Mouse (Mus musculus) gastrocnemius, adult 2 months (tissue): ENCODE results near the gene Syt9. TPM values are rescaled to one million over a fixed set of nuclear protein-coding genes. Genes with fewer than 3 reads are reported as not detected.
A peak's percentile ranks its signal among the peaks of the same experiment; 100 is the strongest.
"Not testable (repeated sequence)": the region's sequence is repeated elsewhere in the genome, so short reads cannot be mapped to it uniquely, and the experiment has no call there.

Source experiments
- DNase-seq: peaks from one replicate; pipeline ENCODE4 v3.0.0; 2022
- H3K27ac ChIP-seq: fragments of 200-600 bp; 2 replicates; pipeline ENCODE4 v1.8.1; 2022; ENCODE audit warnings: mild to moderate bottlenecking
- H3K4me3 ChIP-seq: fragments of 200-600 bp; 2 replicates; pipeline ENCODE4 v1.8.1; 2022; ENCODE audit warnings: mild to moderate bottlenecking, moderate library complexity
- CTCF ChIP-seq: fragments of 200-600 bp; IDR thresholded peaks from 2 replicates; pipeline ENCODE4 v1.8.1; 2022; ENCODE audit warnings: antibody characterized with exemption, mild to moderate bottlenecking, moderate library complexity
- intact Hi-C: fragments of 180-260 bp; cut with DNase I; formaldehyde crosslinking; loops from one replicate; pipeline ENCODE4 v1.15.1; 2025
- total RNA-seq, 2 experiments: library from RNA; stranded (reverse); gene quantifications; 2 replicates each; pipeline ENCODE4 v1.2.3; 2021

The Syt9 gene
- total RNA-seq, 2 experiments from 2014 or later = 0.33 to 0.38 TPM

DNA sequence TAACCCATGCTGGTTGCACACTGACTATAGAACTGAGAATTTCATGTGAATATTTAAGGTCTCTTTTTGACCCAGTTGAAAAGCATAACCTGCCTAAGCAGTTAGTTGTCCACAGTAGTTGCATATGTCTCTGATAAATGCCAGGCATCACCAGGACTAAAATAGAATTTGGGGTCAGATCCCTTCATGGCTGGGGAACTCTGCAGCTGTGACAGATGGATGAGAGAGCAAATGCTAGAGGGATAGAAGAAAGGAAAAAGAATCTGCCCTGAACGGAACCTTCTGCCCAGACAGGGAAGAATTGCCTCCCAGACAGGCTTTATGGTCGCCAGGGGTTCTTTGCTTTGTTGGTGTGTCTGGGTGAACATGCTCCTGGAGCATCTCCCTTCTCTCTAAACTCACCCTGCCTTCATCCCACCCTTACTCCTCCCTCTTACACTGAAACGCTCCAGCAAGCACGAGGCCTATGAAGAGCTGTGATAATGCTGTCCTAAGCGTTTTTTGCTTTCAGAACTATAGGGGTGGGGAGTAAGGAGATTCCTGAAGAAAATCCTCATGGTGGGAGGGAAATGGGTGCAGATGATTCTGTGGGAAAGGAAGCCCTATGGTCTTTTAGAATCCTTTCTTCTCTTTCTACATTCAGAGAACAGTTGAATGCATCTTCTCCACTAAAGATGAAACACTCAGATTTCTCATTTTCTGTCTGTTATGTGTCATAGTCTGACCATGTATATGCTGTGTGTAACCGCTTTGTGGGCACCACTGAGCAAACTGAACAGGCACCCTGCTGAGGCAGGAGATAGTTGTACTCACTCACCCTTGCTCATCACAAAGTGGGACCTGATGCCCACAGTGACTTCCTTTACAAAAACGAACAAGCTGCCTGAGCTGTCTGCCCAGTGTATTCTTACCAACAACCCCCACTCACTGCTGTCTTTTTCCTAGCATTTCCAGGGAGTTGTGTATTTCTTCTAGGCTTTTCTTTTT is 108.7 kb downstream of the Syt9 start:
- intact Hi-C loops = no loop called here
- Histone ChIP-seq H3K4me3 (no peak overlapping the region), H3K27ac (no peak overlapping the region)
- TF ChIP-seq CTCF = no peak
- no peak for DNase-seq

DNA sequence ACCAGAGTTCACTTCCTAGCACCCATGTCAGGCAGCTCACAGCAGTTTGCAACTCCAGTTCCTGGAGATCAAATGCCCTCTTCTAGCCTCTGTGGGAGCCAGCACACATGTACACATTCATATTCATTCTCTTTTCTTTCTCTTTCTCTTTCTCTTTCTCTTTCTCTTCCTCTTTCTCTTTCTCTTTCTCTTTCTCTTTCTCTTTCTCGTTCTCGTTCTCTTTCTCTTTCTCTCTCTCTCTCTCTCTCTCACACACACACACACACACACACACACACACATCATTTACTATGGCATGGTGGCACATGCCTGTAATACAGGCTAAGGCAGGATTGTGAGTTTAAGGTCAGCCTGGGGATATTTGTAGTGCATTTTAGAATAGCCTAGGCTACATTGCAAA is 115.2 kb downstream of the Syt9 start:
- DNase-seq, intact Hi-C loops, H3K27ac ChIP-seq, H3K4me3 ChIP-seq: not testable (repeated sequence)

DNA sequence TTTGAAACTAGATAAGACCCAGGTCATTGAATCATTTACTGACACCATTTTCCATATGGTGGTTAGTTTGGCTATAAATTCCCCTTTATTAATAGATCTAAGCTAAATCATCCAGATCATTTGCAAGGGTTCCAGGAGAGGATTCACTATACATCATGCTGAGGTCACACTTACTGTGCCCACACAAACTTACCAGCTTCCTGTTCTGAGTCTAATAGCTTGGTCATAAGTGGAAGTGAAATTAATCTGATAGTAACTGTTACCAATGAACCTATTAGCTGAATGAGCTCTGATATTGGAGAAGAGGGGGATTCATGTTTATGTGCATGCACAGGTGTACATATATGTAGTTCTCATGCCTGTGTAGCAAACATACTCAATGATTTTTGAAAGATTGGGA is 124.9 kb downstream of the Syt9 start:
- no peak for TF ChIP-seq CTCF
- intact Hi-C loops = no loop called here

DNA sequence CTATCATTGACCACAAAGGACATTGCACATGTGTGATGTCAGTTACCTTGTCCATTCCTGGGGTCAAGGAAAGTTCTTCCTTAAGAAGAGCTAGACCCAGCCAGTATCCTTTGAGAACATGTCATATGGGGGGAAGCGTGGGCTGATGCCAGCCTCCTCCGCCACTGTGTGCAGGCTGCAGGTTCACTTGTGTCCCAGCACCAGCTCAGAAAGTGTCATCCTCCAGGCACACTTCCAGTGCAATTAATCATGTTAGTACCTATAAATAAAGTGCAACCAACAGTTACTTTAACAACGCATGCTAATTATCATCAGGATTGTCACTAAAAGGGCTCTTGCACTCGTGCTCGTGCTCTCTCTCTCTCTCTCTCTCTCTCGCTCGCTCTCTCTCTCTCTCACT is 126.4 kb downstream of the Syt9 start:
- Histone ChIP-seq H3K4me3 (no peak overlapping the region), H3K27ac (no peak overlapping the region)
- intact Hi-C loops = no loop called here
- no peak for TF ChIP-seq CTCF
- DNase-seq = no peak

More for the DNA sequence above, 124.9 kb downstream of the Syt9 start:
- Histone ChIP-seq H3K27ac (no peak overlapping the region), H3K4me3 (no peak overlapping the region)
- no peak for DNase-seq

DNA sequence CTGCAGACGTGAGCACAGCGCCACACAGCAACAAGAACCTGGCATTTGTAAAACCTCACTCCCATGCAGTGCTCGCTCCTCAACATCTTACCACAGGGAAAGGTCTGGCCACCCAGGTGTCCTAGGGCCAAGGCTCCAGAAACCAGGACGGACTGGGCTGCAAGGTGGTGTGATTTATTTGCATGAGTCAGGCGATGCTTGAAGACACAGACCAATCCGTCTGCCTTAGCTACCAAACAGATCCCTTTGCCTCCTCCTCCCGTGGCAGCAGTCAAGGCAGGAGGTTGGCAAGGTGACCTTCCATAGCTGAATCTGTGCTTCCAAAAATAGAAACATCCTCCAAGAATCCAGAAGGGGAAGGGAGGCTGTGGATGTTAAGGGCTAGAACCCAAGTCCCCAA is 130.1 kb downstream of the Syt9 start:
- intact Hi-C loops = no loop called here
- Histone ChIP-seq H3K4me3 (no peak overlapping the region), H3K27ac (no peak overlapping the region)
- DNase-seq = no peak
- TF ChIP-seq CTCF = no peak

DNA sequence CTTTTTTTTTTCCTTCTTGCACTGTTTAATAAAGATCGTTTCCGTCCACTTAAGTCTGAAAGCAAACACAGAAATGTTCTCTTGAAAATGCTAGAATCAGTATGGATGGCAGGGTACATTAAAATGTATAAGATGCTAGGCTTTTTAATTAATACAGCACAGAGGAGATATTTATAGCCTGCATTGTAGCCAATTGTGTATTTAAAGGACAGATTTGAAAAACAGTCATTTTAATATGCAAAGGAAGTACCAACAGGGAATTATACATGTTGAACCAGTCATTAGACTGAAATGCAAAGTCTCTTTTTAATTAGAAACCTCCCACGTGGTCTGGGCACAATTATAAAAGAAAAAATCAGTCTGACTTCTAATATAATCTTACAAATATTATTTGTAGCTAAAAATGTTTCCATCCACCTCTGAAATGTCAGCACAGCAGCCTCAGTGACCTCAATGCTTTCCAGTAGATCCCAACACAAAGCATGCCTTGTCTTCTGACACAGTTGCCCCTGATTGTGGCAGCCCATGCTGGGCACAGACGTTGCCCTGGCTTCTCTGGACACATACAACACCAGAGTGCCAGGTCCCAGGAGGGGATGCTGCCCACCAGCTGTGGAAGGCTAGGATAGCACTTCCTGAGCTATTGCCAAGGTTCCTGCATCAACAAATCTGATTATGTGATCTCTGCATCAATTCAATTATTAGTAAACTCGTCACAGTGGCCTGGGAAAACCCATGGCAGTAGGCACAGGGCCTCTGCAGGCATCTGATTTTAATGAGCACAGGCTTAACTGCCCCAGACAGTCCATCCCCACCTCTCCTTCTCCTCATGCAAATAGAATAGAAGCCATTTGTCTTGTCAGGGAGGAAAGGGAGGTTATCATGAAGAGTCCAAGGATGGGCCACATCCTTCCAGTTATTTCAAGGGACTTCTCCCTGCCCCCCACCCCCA is 134.5 kb downstream of the Syt9 start:
- intact Hi-C loops = no loop called here
- no peak overlapping the region for H3K27ac ChIP-seq
- DNase-seq = no peak
- TF ChIP-seq CTCF = no peak
- no peak overlapping the region for H3K4me3 ChIP-seq

DNA sequence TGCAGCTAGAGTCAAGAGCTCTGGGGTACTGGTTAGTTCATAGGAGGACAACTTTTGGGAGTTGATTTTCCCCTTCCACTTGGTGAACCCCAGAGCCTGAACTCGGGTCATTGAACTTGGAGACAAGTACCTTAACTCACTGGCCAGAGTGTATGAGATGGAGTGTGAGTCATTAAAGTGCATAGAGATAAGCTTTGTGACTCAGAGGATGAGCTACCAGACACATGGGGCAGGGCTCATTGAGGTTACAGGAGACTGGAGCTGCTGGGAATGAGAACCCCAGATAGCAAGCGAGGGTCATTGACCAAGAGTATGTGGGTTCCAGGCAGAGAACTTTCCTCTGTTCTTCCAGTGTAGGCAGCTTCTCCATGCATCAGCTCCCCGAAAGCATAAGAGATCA is 137.4 kb downstream of the Syt9 start:
- intact Hi-C loops = no loop called here
- no peak overlapping the region for H3K27ac ChIP-seq
- H3K4me3 ChIP-seq = no peak overlapping the region
- no peak for TF ChIP-seq CTCF
- DNase-seq = no peak

DNA sequence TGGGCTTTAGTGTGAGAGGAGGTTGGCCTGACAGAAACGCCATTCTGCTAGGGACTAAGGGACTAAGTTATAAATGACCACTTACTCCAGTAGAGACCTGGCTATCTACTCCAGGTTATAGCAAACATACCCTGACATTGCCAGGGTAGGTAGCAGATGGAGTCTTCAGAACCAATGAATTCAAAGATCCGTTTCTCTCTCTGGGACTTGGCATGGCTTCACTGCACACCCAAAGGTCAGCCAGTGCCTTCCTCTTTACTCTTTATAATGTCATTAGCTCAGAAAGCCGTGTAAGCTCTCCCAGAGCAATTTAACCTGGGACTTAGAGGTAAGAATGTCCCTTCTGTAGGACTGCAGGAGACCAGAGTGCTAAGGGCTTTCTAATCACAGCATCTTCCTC is 139.2 kb downstream of the Syt9 start:
- DNase-seq = no peak
- intact Hi-C loops = no loop called here
- no peak overlapping the region for H3K4me3 ChIP-seq
- TF ChIP-seq CTCF = no peak
- H3K27ac ChIP-seq = no peak overlapping the region

DNA sequence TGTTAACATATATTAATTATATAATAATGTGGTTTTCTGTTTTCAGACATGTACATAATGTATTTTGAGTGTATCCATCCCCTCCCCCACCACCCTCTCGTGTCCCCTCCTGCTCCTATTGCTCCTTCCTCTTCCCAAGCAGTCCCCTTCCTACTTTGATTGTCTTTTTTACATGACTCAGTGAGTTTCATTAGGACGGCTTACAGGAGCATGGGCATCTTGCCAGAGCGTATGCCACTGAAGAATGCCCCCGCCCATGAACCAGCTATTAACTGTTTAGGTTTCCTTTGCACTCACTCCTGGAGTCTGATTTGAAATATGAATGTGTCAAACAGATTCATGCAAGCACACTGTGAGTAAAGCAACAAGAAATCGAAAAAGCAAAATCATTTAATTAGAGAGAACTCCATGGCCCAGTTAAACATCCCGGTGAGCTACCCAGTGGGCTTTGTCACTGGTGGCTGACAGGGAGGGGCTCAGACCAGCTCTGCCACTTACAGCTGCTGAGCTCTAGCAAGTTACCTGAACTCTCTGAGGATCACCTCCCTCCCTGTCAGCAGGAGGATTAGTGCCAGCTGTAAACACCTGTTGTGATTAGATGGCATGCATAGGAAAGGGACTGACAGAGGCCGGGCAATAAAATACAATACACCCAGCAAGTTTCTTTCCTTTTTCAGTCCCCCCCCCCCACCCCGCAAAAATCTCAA is 146.3 kb downstream of the Syt9 start:
- H3K27ac ChIP-seq = no peak overlapping the region
- intact Hi-C loops = no loop called here
- no peak for DNase-seq
- no peak for TF ChIP-seq CTCF
- no peak overlapping the region for H3K4me3 ChIP-seq

DNA sequence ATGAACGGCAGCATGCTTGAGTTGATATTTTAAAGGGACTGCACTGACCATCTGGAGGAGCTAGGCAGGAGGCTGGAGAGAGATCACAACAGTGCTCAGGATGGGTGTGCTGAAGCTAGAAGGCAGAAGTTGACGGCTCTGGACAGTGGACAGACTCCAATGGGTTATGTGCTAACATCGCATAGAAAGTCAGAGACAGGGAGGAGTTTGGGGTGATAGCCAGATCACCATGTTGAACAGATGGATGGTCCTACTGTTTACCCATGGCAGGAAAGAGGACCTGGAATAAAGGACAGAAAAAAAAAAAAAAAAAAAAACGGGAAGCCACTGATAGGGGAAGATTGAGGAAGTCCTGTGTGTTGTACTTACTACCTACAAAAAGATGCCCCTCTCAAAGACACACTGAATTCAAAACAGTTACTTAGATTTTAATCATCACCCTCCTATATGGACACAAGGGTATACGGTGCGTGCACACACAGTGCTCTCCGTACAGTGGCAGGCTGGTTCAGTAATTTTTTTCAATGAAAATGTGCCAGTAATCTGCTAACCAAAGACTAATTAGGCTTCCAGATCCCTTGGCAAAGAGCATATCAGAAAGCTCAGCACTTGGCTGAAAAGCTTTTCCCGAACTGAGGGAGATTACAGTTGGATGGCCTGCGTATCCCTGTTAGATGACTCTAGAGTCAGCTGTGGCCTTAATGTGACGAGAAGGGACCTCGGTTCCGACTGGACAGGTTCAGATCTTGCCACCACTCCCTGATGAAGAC is 148.9 kb downstream of the Syt9 start:
- no peak overlapping the region for H3K27ac ChIP-seq
- H3K4me3 ChIP-seq = no peak overlapping the region
- DNase-seq = no peak
- TF ChIP-seq CTCF = no peak
- intact Hi-C loops = no loop called here

DNA sequence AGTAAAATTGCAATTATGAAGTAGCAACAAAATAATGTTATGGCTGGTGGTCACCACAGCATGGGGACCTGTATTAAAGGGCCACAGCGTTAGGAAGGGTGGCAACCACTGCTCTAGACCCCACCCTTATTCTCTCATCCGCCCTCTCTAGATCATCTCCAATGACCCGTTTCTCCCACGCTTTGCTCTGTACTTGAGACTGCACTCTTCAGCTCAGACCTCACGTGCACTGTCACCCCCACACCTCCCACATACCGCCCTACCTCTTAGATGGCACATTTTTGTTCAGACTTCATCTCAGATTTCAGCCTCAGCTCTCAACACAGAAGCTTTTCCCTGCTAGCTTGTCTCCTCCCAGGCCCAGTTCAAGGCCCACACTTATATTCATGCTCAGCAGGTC is 150.9 kb downstream of the Syt9 start:
- intact Hi-C loops = no loop called here
- TF ChIP-seq CTCF = no peak
- H3K4me3 ChIP-seq = no peak overlapping the region

DNA sequence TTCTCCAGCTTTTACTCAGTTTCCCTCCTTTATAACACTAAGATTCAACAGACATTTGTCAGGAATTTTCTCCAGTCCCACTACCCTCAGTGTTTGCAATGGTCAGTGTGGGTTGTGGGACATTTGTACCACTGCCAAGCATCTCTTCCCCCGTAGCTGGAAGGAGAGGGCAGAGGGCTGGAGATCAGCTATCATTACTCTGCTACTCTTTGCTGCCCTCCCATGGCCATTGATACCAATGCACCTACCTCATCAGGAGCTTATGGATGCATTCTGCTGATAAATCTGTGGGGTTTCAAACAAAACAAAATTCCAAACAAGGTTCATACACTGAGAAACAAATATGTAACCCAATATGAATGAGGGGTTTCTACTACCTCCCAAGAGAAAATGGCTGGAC is 155.8 kb downstream of the Syt9 start:
- TF ChIP-seq CTCF = peak; percentile 70
- Histone ChIP-seq H3K4me3 (no peak overlapping the region), H3K27ac (no peak overlapping the region)
- intact Hi-C loops = no loop called here
- DNase-seq = no peak

More for the DNA sequence above, 150.9 kb downstream of the Syt9 start:
- DNase-seq = no peak
- no peak overlapping the region for H3K27ac ChIP-seq
